Mouse (Mus musculus) ES-Bruce4 (cell line): ENCODE data around the gene Agpat4.

ENCODE experiments used
- CTCF ChIP-seq: IDR thresholded peaks from one replicate; pipeline ENCODE4 v1.8.1; 2011; ENCODE audit warnings: low read depth, low read length
- EP300 ChIP-seq: IDR thresholded peaks from 2 replicates; pipeline ENCODE4 v1.6.1; 2011; ENCODE audit warnings: low read depth, low read length; ENCODE audit not compliant: insufficient read depth
- POLR2A ChIP-seq: IDR thresholded peaks from one replicate; pipeline ENCODE4 v1.8.1; 2011; ENCODE audit warnings: low read length; ENCODE audit not compliant: insufficient read depth

DNA sequence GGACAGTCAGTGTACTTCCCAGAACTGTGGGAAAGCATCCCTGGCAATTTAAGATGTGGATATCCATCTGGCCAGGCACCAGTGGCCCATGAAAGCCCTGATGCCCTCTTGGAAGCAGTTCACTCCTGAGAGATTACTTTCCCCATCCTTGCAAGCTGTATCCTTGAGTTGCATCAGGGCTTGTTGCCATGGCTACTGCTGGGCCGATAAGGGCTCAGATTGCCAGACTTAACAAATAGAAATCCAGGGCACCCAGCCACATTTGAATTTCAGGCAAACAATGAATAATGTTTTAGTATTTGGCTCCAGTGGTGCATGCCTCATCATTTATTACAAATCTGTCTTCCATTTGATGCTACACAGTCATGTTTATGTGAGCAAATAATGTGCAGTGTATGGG is 69.3 kb downstream of the Agpat4 start:
- TF ChIP-seq CTCF: no peak
- TF ChIP-seq POLR2A: no peak
- TF ChIP-seq EP300: no peak
